Mouse (Mus musculus) liver, adult 2 months (tissue): ENCODE data around the gene Soga1.

Experiments used
- CTCF ChIP-seq: fragments of 200-500 bp; IDR thresholded peaks from 2 replicates; pipeline ENCODE4 v1.5.1; 2011; ENCODE audit warnings: low read depth, low read length, control low read depth
- POLR2A ChIP-seq: fragments of 200-500 bp; IDR thresholded peaks from 2 replicates; pipeline ENCODE4 v1.6.1; 2011; ENCODE audit warnings: low read length, control low read depth; ENCODE audit not compliant: insufficient read depth; ENCODE audit errors: extremely low read depth

DNA sequence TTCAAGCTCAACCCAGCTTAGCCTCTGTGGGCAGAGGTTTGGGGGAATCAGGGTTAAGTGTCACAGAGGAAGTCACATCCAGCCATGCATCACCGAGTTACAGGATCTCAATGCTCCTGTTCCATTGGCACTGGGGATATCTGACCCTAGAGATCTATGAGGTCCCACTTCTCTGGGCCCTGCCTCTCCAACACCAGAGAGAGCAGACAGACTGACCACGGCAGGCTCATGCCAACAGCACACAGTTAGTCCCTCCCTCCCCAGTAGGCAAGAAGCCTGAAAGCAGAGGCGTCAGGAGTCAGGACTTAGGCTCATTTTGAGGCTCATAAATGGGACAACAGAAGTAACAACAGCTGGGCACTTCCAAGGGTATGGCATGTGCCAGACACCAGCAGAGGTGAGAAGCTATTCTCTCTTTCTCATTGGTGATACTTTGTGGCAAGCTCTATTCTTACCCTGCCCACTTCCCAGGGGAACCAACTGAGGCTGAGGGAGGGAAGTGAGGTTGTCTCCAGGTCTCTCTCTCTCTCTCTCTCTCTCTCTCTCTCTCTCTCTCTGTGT, 9.2 kb downstream of the Soga1 start:
- TF ChIP-seq POLR2A (no peak), CTCF (no peak)
